Mouse (Mus musculus) left cerebral cortex, adult 9 months (tissue): Measurements from ENCODE around the gene Lpin1.

Experiments
- DNase-seq, 2 experiments: peaks; one replicate each; pipeline ENCODE4 v3.0.0; 2022; ENCODE audit warnings: low spot score in 2 of 2

Gene Lpin1

GRCm38 (mm10) chr12:16527941-16528340, 82.8 kb downstream of the Lpin1 start:
- no peak for DNase-seq

DNA sequence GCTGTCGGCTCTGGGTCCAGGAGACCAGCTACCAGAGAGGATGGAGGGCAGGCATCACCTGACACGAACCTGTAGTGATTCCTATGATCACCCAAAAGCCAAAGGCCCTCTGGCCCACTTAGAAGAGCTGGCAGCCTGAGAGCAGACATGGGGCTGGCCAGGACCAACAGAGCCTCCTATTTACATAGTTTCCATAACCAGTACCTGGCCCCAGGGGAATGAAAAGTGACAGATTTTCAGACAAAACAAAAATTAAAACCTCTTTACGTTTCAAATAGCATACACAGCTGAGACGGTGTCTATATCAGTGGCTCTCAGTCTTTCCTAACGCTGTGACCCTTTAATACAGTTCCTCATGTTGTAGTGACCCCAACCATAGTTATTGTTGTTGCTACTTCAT, 83.9 kb downstream of the Lpin1 start:
- DNase-seq, result no peak

- DNase-seq, result no peak
Observed at GRCm38 (mm10) chr12:16526134-16526533, 84.6 kb downstream of the Lpin1 start.

DNA sequence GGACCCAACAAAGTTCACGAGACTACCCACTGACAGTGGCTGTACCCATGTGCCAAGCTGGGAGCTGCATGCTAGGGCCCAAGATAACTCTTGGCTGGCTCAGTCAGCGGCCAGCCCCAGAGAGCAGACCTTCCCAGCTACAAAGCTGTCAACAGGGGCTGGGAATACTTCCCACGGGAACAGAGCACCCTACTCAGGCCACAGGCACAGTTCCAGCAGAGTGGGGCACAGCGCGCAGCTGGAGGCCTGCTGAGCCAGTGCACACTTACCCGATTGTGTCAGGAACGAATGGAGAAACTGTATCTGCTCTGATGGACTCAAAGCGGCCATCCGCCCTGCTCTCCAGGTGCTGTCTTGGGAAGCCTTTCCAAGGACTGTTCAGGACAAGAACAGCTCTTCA, 95.6 kb downstream of the Lpin1 start:
- peak in 1 of 2 experiments; percentile 38 for DNase-seq

DNA sequence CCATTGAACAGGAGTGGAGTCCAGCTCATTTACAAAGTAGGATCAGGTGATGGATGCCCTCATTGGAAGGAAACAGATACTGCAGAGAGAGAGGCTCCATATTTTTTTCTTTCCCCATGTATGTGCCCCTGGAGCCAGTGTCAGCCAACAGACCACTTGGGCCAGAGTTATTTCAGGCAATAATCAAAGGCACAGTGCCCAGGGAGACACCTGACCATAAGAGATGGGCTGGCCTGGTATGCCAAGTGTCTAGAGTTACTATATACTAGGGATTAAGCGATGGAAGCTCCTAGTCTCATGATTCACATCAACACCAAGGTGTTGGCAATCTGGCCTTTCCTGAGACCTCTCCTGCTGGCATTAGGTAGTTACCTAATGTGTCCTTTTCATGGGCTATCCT, 97.8 kb downstream of the Lpin1 start:
- no peak for DNase-seq

DNA sequence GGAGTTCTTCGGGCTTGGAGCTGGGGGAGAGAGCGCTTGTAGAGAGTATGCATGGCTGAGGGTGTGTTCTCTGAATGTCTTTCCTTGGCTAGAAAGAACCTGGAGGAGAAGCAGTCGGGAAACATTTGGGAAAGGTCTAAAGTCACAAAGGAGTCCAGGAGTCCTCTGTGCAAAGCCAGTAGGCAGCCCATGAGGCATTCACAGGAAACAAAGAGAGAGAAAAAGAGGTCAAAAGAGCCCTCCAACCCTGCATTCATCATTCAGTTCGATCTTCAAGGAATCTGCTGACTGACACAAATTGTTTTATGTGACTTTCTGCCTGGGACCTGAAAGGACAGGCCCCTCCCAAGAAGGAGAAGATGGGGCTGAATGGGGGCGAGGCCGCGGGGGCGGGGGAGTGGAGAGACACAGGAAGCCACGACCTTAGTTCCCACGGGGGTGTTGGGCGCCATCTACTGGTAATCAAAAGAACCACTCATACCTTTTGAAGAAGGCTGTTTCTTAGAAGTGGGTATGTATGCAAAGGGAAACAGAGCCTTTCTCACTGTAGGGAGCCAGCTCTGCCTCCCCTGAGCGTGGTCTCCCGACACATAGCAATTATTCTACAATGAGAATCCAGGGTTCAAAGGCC, 101.5 kb downstream of the Lpin1 start:
- peak in 1 of 2 experiments; percentile 58 for DNase-seq

DNA sequence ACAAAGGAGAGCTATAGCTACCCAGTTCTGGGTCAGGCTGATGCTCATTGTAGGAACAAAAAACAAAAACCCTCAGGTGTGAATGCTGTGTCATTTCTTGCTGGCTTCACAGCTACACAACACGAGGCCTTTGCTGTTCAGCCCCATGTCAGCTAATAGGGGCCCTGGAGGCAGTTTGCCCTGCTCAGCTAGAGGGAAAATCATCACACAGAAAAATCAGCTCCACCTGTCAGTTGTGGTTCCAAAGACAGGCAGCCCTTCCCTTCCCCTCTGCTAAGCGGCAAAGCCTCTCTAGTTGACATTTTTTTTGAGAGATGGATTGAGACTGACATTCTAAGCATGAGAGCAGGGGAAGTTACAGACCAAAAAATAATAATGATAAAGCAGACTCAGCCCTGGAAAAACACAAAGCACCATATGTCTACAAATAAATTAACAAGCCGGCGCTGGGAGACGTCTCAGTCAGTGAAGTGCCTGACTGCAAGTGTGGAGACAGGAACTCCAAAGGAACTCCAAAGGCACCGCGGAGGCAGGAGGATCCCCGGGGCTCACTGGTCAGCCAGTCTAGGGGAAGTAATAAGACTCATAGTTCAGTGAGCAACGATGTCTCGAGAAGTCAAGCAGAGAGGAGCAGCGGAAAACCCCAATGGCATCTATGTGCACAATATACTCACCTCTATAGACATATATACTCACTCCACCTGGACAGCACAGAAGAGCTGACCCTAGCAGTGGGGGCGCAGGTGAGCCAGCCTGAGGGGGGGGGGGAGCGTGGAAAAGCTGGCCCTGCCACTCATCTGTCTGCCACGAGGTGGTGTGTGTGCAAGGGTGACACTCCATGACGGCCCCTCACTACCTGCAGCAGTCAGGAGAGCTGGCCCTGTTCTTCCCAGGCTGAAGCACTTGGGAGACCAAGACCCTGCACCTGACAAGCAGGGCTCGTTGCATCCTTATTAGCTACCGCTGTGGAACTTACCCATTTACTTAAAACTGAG, 103.7 kb downstream of the Lpin1 start:
- no peak for DNase-seq

DNA sequence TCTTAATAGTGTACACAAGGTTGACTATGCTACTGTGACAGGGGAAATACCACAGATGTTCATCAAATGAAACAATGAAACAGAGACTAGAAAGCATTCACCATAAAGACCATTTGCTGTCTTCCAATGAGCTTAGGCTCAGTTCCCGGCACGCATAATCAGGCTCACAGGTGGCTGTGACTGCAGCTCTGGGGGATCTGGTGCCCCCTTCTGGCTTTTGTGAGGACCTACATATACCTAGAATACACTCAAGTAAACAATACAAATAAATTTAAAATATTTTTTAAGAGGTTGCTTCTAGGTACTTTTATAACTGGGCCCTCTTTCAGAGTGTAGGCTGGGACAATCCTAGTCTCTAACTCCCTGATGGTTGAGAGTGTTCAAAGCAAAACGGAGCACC, 106.5 kb downstream of the Lpin1 start:
- DNase-seq, result no peak

- DNase-seq, result no peak
Observed at GRCm38 (mm10) chr12:16497960-16498359, 112.8 kb downstream of the Lpin1 start.

- no peak for DNase-seq
Observed at GRCm38 (mm10) chr12:16492713-16493112, 118.1 kb downstream of the Lpin1 start.

DNA sequence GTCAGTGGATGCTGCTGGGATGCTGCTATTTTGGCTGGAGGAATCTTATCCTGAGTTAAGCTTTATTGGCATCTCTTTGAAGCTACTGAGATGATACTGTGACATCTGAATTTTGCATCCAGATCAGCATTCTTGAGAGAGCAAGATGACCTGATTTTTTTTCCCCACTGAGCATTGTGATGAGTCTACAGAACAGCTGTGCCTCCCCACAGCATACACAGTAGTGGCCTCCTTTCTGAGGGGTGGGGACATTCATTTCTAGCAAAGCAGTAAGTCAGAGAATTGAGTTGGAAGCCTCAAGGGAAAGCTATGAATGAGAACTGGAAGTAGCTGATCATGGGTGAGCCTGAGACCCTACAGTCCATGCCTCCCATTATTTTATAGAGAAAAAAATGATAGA, 121.9 kb downstream of the Lpin1 start:
- no peak for DNase-seq

- no peak for DNase-seq
Observed at GRCm38 (mm10) chr12:16487453-16487852, 123.3 kb downstream of the Lpin1 start.
